Mouse (Mus musculus): ENCODE measurements around the gene Rps27a. TPM values are rescaled to one million over a fixed set of nuclear protein-coding genes. Genes with fewer than 3 reads are reported as not detected.
A peak's percentile ranks its signal among the peaks of the same experiment; 100 is the strongest.
"Not testable (repeated sequence)": the region's sequence is repeated elsewhere in the genome, so short reads cannot be mapped to it uniquely, and the experiment has no call there.

Rps27a gene
- total and polyA plus RNA-seq, 3 experiments = 560 to 2,403 (median 1,339) TPM

GRCm38 (mm10) chr11:29546762-29547161 is 1.1 kb downstream of the Rps27a start (continued):
- TF ChIP-seq JUND (IDR thresholded peaks at IDR 0.05; ENCODE audit: low read depth, low read length) (peak; percentile 27; the same call in 1 of the 2 replicates), CHD1 (IDR thresholded peaks at IDR 0.05; ENCODE audit: low read depth, low read length) (no peak)

GRCm38 (mm10) chr11:29546297-29546696 is 1.6 kb downstream of the Rps27a start:
- H3K27ac ChIP-seq (ENCODE audit: control insufficient read depth, low read depth, low read length) = peak overlapping the region; percentile 95
- H3K9ac ChIP-seq (ENCODE audit: control insufficient read depth, low read depth, low read length, poor library complexity, severe bottlenecking) = peak overlapping the region; percentile 97
- H3K4me1 ChIP-seq (ENCODE audit: control insufficient read depth in 1 of 2, insufficient read depth in 2 of 2, low read length in 2 of 2) = peaks cover 4 to 17% of the 10 kb centered on the region in 2 experiments
- peak overlapping the region; percentile 75 to 99 for H3K4me3 ChIP-seq (ENCODE audit: control insufficient read depth in 1 of 2, insufficient read depth in 1 of 2, low read depth in 2 of 2, low read length in 2 of 2)
- peak; percentile 78 for DNase-seq (ENCODE audit: low read depth, low spot score)
- not testable (repeated sequence) for H3K9me3 ChIP-seq (replicated peaks; ENCODE audit: insufficient read depth, low read length); H3K27me3 ChIP-seq (ENCODE audit: control insufficient read depth in 1 of 2, insufficient read depth in 2 of 2, low read length in 2 of 2)
- peak; percentile 47; the same call in 1 of the 2 replicates for TF ChIP-seq TBP (IDR thresholded peaks at IDR 0.05; ENCODE audit: low read depth, low read length)
- peak in 1 of 2 experiments; percentile 69; a peak in 2 of 4 replicates for TF ChIP-seq POLR2A (IDR thresholded peaks at IDR 0.05; ENCODE audit: control insufficient read depth in 1 of 2, insufficient read depth in 1 of 2, low read depth in 1 of 2, low read length in 2 of 2, poor library complexity in 1 of 2)
- H3K79me2 ChIP-seq (ENCODE audit: control insufficient read depth, insufficient read depth, low read length, poor library complexity) = peaks cover 26% of the 10 kb centered on the region
- H3K36me3 ChIP-seq (ENCODE audit: control insufficient read depth in 1 of 2, insufficient read depth in 2 of 2, low read length in 2 of 2) = peaks cover 27 to 33% of the 10 kb centered on the region in 2 experiments

- H3K9ac ChIP-seq (ENCODE audit: control insufficient read depth, low read depth, low read length, poor library complexity, severe bottlenecking) = peak overlapping the region; percentile 97
- H3K4me3 ChIP-seq (ENCODE audit: control insufficient read depth in 1 of 2, insufficient read depth in 1 of 2, low read depth in 2 of 2, low read length in 2 of 2); H3K27me3 ChIP-seq (ENCODE audit: control insufficient read depth in 1 of 2, insufficient read depth in 2 of 2, low read length in 2 of 2); H3K9me3 ChIP-seq (replicated peaks; ENCODE audit: insufficient read depth, low read length): not testable (repeated sequence)
- H3K79me2 ChIP-seq (ENCODE audit: control insufficient read depth, insufficient read depth, low read length, poor library complexity) = peaks cover 26% of the 10 kb centered on the region
- peaks cover 30 to 33% of the 10 kb centered on the region in 2 experiments for H3K36me3 ChIP-seq (ENCODE audit: control insufficient read depth in 1 of 2, insufficient read depth in 2 of 2, low read length in 2 of 2)
- peak; percentile 46 for DNase-seq (ENCODE audit: low read depth, low spot score)
- peaks cover 4 to 17% of the 10 kb centered on the region in 2 experiments for H3K4me1 ChIP-seq (ENCODE audit: control insufficient read depth in 1 of 2, insufficient read depth in 2 of 2, low read length in 2 of 2)
- H3K27ac ChIP-seq (ENCODE audit: control insufficient read depth, low read depth, low read length) = peak overlapping the region; percentile 24
- 0 out of 2 replicates have a peak, but pooled peaks have one; percentile 8 for TF ChIP-seq RCOR1 (IDR thresholded peaks at IDR 0.05; ENCODE audit: low read depth, low read length)
- TF ChIP-seq POLR2A (IDR thresholded peaks at IDR 0.05; ENCODE audit: control insufficient read depth in 1 of 2, insufficient read depth in 1 of 2, low read depth in 1 of 2, low read length in 2 of 2, poor library complexity in 1 of 2) = peak in 1 of 2 experiments; percentile 59; a peak in 1 of 4 replicates
- TF ChIP-seq MYB (IDR thresholded peaks at IDR 0.05; ENCODE audit: low read depth, low read length) = 0 out of 2 replicates have a peak, but pooled peaks have one; percentile 16
- peak; percentile 43 for TF ChIP-seq POLR2AphosphoS2 (IDR thresholded peaks at IDR 0.05; ENCODE audit: low read length)
- peak; percentile 71 for TF ChIP-seq CHD1 (IDR thresholded peaks at IDR 0.05; ENCODE audit: low read depth, low read length)
- 0 out of 2 replicates have a peak, but pooled peaks have one; percentile 11 for TF ChIP-seq MYC (IDR thresholded peaks at IDR 0.05; ENCODE audit: low read depth, low read length)
- TF ChIP-seq CHD2 (IDR thresholded peaks at IDR 0.05; ENCODE audit: low read length) = 0 out of 2 replicates have a peak, but pooled peaks have one; percentile 7
- TF ChIP-seq ZMIZ1 (IDR thresholded peaks at IDR 0.05; ENCODE audit: low read depth, low read length) = peak; percentile 88
These were observed 2.7 kb downstream of the Rps27a start for GRCm38 (mm10) chr11:29545150-29545752.
